Mouse (Mus musculus) C2C12 (cell line): ENCODE data around the gene Grik3. TPM values are rescaled to one million over a fixed set of nuclear protein-coding genes. Genes with fewer than 3 reads are reported as not detected.

Experiments
- H3K27me3 ChIP-seq: one replicate; pipeline ENCODE4 v1.6.1; 2011; ENCODE audit not compliant: control insufficient read depth, insufficient read depth, insufficient read length
- H3K36me3 ChIP-seq: one replicate; pipeline ENCODE4 v1.6.1; 2011; ENCODE audit not compliant: control insufficient read depth, insufficient read depth
- H3K4me3 ChIP-seq: one replicate; pipeline ENCODE4 v1.5.1; 2011; ENCODE audit warnings: mild to moderate bottlenecking, control low read depth; ENCODE audit not compliant: poor library complexity, insufficient read depth, severe bottlenecking
- H3K79me2 ChIP-seq: one replicate; pipeline ENCODE4 v1.6.1; 2011; ENCODE audit not compliant: control insufficient read depth, insufficient read depth
- H3K79me3 ChIP-seq: one replicate; pipeline ENCODE4 v1.6.1; 2011; ENCODE audit warnings: low read depth, control low read depth
- H3ac ChIP-seq: one replicate; pipeline ENCODE3; 2011; ENCODE audit warnings: low read depth; ENCODE audit not compliant: control insufficient read depth, insufficient read length
- CEBPB ChIP-seq: IDR thresholded peaks from one replicate; pipeline ENCODE4 v1.6.1; 2011; ENCODE audit warnings: low read depth, mild to moderate bottlenecking, control low read depth, moderate library complexity
- CTCF ChIP-seq: IDR thresholded peaks from one replicate; pipeline ENCODE4 v1.5.1; 2011; ENCODE audit not compliant: control insufficient read depth, insufficient read depth, insufficient read length
- FOSL1 ChIP-seq: IDR thresholded peaks from one replicate; pipeline ENCODE4 v1.8.0; 2011; ENCODE audit warnings: mild to moderate bottlenecking, low read length; ENCODE audit not compliant: poor library complexity, insufficient read depth, severe bottlenecking
- MAX ChIP-seq: IDR thresholded peaks from one replicate; pipeline ENCODE4 v1.6.1; 2011; ENCODE audit warnings: mild to moderate bottlenecking, control low read depth
- MYOD1 ChIP-seq: IDR thresholded peaks from one replicate; pipeline ENCODE4 v1.6.1; 2011; ENCODE audit warnings: low read depth; ENCODE audit not compliant: control insufficient read depth, insufficient read length
- MYOG ChIP-seq: IDR thresholded peaks from one replicate; pipeline ENCODE4 v1.6.1; 2011; ENCODE audit not compliant: control insufficient read depth, insufficient read length; ENCODE audit errors: extremely low read depth
- USF1 ChIP-seq: IDR thresholded peaks from one replicate; pipeline ENCODE4 v1.6.1; 2011; ENCODE audit warnings: low read depth, mild to moderate bottlenecking, control low read depth, moderate library complexity
- polyA plus RNA-seq: library from polyadenylated mRNA; unstranded; fragments of >200 nt; fragmentation: generic; extraction: Trizol; gene quantifications from one replicate; pipeline ENCODE4 v1.2.1, GENCODE M21; 2012; ENCODE audit warnings: missing spikeins

Gene Grik3
- polyA plus RNA-seq, 1 experiment = 0.01 TPM

DNA sequence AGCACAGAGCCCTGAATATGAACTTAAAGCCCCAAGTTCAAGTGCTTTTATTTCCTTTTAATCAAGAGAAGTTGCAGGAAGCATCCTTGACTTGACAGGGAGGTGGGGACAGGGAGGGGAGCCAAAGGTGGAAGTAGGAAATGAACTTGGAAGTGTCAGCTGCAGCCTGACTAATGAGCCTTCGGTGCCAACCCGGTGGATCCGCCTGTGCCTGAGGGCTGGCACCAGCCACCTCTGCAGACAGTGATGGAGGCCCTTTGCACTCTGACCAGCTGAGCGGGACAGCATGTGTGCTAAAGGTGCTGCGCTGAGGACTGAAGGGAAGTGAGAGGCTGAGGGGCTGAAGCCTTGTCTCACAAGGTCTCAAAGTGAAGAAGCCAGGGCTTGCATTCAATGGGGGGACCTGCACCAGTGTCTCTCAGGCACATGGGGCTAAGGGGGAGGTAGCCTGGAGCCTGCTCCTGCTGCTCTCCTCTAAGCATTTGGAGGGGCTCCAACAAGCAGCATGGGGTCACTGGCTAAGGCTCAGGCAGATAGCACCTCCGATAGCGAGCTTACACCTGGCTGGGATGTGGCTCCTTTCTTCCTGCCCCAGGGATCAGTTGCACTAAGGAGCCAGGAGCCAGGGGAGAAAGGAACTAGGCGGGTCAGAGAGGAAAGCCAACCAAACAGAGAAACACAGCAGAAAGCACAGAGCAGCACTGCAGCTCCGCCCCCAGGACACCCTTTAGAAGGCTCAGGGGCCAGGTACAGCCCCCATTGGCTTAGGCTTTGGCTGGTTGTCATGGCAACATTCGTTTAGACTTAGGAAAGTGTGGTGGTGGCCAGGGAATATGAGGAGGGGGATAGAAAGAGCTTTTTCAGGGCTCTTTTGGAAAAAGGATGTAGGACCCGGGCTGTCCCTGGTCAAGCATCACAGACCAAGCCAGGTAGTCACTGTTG is 33.1 kb upstream of the Grik3 start:
- no peak overlapping the region for H3ac ChIP-seq
- H3K79me2 ChIP-seq = no peaks in the 10 kb centered on the region
- TF ChIP-seq MYOD1 (no peak), CEBPB (no peak), MYOG (no peak), FOSL1 (no peak), MAX (no peak), USF1 (no peak), CTCF (no peak)
- no peaks in the 10 kb centered on the region for H3K36me3 ChIP-seq
- peaks cover 7% of the 10 kb centered on the region for H3K27me3 ChIP-seq
- no peak overlapping the region for H3K4me3 ChIP-seq
- no peaks in the 10 kb centered on the region for H3K79me3 ChIP-seq

DNA sequence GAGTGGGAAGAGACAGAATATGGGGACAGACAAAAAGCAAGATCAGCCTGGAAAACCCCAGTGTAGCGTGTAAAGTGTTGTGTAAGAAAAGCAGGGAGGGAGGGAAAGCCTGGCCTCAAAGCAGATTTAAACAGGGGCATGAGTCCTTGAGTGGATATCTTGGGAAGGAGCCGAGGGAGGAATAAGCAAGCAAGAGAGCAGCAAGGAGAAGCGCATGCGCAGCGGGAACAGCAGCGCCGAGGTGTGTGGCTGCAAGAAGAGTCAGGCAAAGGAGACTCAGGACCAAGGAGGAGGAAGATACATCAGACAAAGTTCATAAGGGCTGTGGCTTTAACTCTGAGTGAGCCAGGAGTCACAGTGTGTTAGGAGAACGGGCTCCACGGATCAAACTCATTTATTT is 30.7 kb upstream of the Grik3 start:
- H3K36me3 ChIP-seq = no peaks in the 10 kb centered on the region
- TF ChIP-seq CTCF (no peak), USF1 (no peak), MAX (no peak), MYOG (no peak), MYOD1 (no peak), FOSL1 (no peak)
- H3K79me3 ChIP-seq = no peaks in the 10 kb centered on the region
- no peak overlapping the region for H3ac ChIP-seq
- no peaks in the 10 kb centered on the region for H3K79me2 ChIP-seq
- no peak overlapping the region for H3K4me3 ChIP-seq
- H3K27me3 ChIP-seq = peaks cover 6% of the 10 kb centered on the region

DNA sequence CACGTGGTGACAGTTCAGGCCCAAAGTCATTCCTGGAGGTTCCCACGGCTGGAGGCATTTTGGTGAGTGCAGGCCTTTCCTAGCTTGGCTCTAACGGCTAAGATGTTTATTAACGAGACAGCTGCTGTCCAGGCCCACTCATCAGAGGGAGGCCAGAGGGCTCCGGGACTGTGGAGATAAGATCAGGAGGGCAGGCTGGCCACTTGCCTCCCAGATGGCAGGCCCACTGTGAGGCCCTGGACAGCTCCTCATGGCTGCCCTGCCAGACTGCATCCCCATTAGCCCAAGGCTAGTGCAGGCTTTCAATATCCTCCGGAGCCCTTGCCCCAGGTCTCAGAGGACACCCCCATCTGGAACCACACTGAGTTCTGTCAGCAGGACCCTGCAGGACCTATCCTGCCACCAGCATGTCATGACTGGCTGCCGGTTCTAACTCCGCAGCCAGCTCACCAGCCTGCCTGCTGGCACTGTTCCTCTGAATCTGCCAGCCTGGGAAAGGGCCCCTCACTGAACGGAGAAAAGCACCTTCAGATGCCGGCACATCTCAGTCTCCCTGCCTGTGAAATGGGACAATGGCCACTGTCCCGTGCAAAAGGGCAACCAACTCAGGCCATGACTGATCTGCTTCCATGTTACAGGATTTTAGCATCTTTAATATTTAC is 20.7 kb upstream of the Grik3 start:
- Histone ChIP-seq H3K79me3 (no peaks in the 10 kb centered on the region), H3K4me3 (no peak overlapping the region), H3K36me3 (no peaks in the 10 kb centered on the region), H3K27me3 (peaks cover 3% of the 10 kb centered on the region), H3ac (no peak overlapping the region), H3K79me2 (no peaks in the 10 kb centered on the region)
- TF ChIP-seq MAX (no peak), CEBPB (no peak), CTCF (no peak), MYOD1 (no peak), MYOG (no peak), USF1 (no peak), FOSL1 (no peak)

DNA sequence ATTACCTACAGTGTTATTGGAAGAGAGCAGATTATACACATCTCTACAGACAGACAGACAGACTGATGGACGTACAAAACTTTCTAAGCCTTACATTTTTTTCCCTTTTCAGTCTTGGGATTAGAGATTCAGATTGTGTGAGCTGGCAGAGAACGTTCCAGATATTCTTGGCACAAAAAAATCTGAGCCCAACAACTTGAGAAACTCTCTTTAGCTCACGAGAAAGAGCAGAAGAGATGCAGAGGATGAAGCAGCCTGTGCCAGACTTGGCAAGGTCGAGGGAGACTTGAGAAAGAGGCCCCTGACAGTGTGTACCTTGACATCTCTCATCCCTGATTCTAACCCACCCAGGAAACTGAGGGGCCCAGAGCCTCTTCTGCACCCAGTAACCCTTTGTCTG is 15.6 kb upstream of the Grik3 start:
- TF ChIP-seq MYOD1 (no peak), FOSL1 (no peak), CEBPB (no peak), MYOG (no peak), CTCF (no peak), MAX (no peak), USF1 (no peak)
- no peaks in the 10 kb centered on the region for H3K79me2 ChIP-seq
- no peaks in the 10 kb centered on the region for H3K36me3 ChIP-seq
- no peak overlapping the region for H3ac ChIP-seq
- H3K27me3 ChIP-seq = peaks cover 6% of the 10 kb centered on the region
- H3K4me3 ChIP-seq = no peak overlapping the region
- H3K79me3 ChIP-seq = no peaks in the 10 kb centered on the region

DNA sequence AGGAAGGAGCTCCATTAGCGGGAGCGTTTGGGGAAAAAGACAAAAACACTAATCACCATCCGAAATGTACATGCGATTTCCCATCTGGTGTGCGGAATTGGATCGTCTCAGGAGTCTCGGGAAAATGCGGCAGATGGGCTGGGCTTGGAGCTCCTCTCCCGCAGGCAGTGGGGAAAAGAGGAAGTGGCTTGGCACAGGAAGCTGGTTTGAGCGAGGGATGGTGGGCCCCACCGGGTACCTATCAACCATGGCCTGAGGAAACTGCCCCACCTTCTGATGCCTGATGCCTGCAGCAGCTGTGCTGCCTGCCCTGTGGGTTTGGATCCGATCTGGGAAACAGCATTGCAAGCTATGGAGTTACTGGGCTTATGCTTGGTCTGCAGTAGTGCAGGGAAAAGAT is 12.4 kb upstream of the Grik3 start:
- no peaks in the 10 kb centered on the region for H3K36me3 ChIP-seq
- no peaks in the 10 kb centered on the region for H3K79me2 ChIP-seq
- no peak overlapping the region for H3K4me3 ChIP-seq
- TF ChIP-seq USF1 = no peak
- TF ChIP-seq CEBPB = no peak
- no peak for TF ChIP-seq FOSL1
- TF ChIP-seq CTCF = no peak
- no peak for TF ChIP-seq MYOD1
- TF ChIP-seq MAX = no peak
- no peak for TF ChIP-seq MYOG
- H3ac ChIP-seq = no peak overlapping the region
- H3K27me3 ChIP-seq = peaks cover 4% of the 10 kb centered on the region
- H3K79me3 ChIP-seq = no peaks in the 10 kb centered on the region
